26 mouse cellular contexts compared by ENCODE assay signal in the genomic region with DNA sequence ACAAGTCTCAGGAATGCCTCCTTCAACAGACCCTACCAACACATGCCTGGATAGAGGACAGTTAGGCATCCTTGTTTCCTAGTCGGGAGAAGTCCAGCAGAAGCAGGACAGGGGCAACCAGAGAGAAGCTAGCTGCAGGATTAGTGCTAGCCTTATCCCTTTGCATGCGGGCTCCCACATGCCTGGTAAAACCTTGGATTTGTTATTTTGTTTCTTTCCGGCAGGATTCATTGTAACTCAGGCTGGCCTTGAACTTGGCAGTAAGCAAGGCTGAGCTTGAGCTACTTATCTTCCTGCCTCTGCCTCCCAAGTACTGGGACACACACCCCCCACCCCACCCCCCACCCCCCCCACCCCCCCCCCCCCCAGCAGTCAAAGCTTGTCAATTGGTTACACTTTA. TPM values are rescaled to one million over a fixed set of nuclear protein-coding genes. Genes with fewer than 3 reads are reported as not detected.
A peak's percentile ranks its signal among the peaks of the same experiment; 100 is the strongest.
DNase-seq lines count a peak whose midpoint lies in the region; ATAC-seq and TF ChIP-seq lines count a peak whose summit lies in the region.
"Had no signal": no experiment of that assay in that cellular context is flagged by ENCODE, and none has a peak within 500 bp of the region (broad histone marks: within the 10 kb centered on the region; RNA-seq: fewer than 3 reads in every experiment).

No protein-coding gene starts in this region.

- H3K4me1 ChIP-seq in midbrain, embryonic 10.5 days: peaks cover 41% of the 10 kb centered on the region
- H3K4me1 ChIP-seq in midbrain, embryonic 15.5 days: peaks cover 31% of the 10 kb centered on the region
- peaks cover 14% of the 10 kb centered on the region for H3K4me1 ChIP-seq in testis, adult 2 months (ENCODE audit: control insufficient read depth, insufficient read depth, low read length)

- no peak for TF ChIP-seq CTCF in testis, adult 2 months (IDR thresholded peaks at IDR 0.05; ENCODE audit: control insufficient read depth, insufficient read depth, insufficient replicate concordance, low read depth, low read length)

- H3K4me3 ChIP-seq in midbrain, embryonic 10.5 days: peak overlapping the region; percentile 61; the same call in 1 of the 2 replicates
- no peak overlapping the region for H3K4me3 ChIP-seq in midbrain, embryonic 15.5 days
- no peak overlapping the region for H3K4me3 ChIP-seq in testis, adult 2 months (ENCODE audit: control insufficient read depth, low read depth, low read length)

- peak; percentile 40 for DNase-seq in adrenal gland, adult 2 months
- no peak for DNase-seq in adrenal gland, postnatal 25 days
- DNase-seq in midbrain, embryonic 10.5 days (ENCODE audit: low spot score): no peak
- DNase-seq in testis, postnatal 10 days (ENCODE audit: low spot score): no peak
- DNase-seq: adrenal gland, postnatal 10 days; adrenal gland, postnatal 36 days; B cell, adult 2 months; cerebellum, adult 11-12 months; cerebellum, adult 2 months; cerebellum, adult 9-10 months; cerebellum, postnatal 10 days; forebrain, postnatal 0 days had no signal

- ATAC-seq in midbrain, embryonic 15.5 days (replicated peaks): no peak
- ATAC-seq: activated CD4-positive, CD25-positive, alpha-beta regulatory T cell, adult 4 months; CD4-positive, CD25-positive, alpha-beta regulatory T cell, adult 4 months; forebrain, embryonic 13.5 days; forebrain, embryonic 15.5 days; forebrain, postnatal 0 days; Patski had no signal

- no peak for TF ChIP-seq POLR2A in testis, adult 2 months (IDR thresholded peaks at IDR 0.05; ENCODE audit: control insufficient read depth, low read depth, low read length)

- H3K36me3 ChIP-seq in midbrain, embryonic 10.5 days: no peaks in the 10 kb centered on the region
- no peaks in the 10 kb centered on the region for H3K36me3 ChIP-seq in midbrain, embryonic 15.5 days (replicated peaks)
- no peaks in the 10 kb centered on the region for H3K36me3 ChIP-seq in testis, adult 2 months (ENCODE audit: control insufficient read depth, insufficient read depth, low read length)
- H3K36me3 ChIP-seq: embryonic facial prominence, embryonic 10.5 days; embryonic facial prominence, embryonic 12.5 days; forebrain, embryonic 15.5 days had no signal

- no peaks in the 10 kb centered on the region for H3K9me3 ChIP-seq in midbrain, embryonic 10.5 days (replicated peaks)
- no peaks in the 10 kb centered on the region for H3K9me3 ChIP-seq in midbrain, embryonic 15.5 days
- H3K9me3 ChIP-seq: embryonic facial prominence, embryonic 10.5 days; embryonic facial prominence, embryonic 12.5 days; forebrain, embryonic 13.5 days; forebrain, embryonic 15.5 days had no signal

- peaks cover 100% of the 10 kb centered on the region for H3K27me3 ChIP-seq in midbrain, embryonic 10.5 days (ENCODE audit: low read depth, poor library complexity, severe bottlenecking)
- H3K27me3 ChIP-seq in midbrain, embryonic 15.5 days (replicated peaks): peaks cover 47% of the 10 kb centered on the region
- no peaks in the 10 kb centered on the region for H3K27me3 ChIP-seq in testis, adult 2 months (ENCODE audit: control insufficient read depth, insufficient read depth, low read length)

- 66% methylated on average over 3 of the region's 3 CpGs for WGBS in midbrain, embryonic 10.5 days
- WGBS in midbrain, embryonic 15.5 days: 60% methylated on average over 3 of the region's 3 CpGs

- no peak overlapping the region for H3K4me2 ChIP-seq in midbrain, embryonic 15.5 days

- no peak overlapping the region for H3K27ac ChIP-seq in midbrain, embryonic 10.5 days (replicated peaks)
- H3K27ac ChIP-seq in midbrain, embryonic 15.5 days: no peak overlapping the region
- peak overlapping the region; percentile 64 for H3K27ac ChIP-seq in testis, adult 2 months (ENCODE audit: control insufficient read depth, insufficient read depth, low read depth, low read length)
- H3K27ac ChIP-seq: embryonic facial prominence, embryonic 10.5 days; embryonic facial prominence, embryonic 12.5 days; forebrain, embryonic 13.5 days; forebrain, embryonic 15.5 days had no signal

- no peak overlapping the region for H3K9ac ChIP-seq in midbrain, embryonic 15.5 days
- H3K9ac ChIP-seq: embryonic facial prominence, embryonic 12.5 days; forebrain, embryonic 13.5 days had no signal

RNA-seq across cellular contexts. Expression of a gene that starts 15.8 kb away (rescaled TPM):
- 1 to 10 TPM; 2.3 to 9.4 TPM for total RNA-seq in adrenal gland, adult 2 months (2021)
- 13.8 and 25.5 TPM in 2 replicates for polyA plus RNA-seq in adrenal gland, adult 2 months (2012; rRNA removed)
- total RNA-seq in adrenal gland, postnatal 25 days (2021): 2.5 and 3.5 TPM in 2 replicates
- 0.02 and 0.06 TPM in 2 replicates for polyA plus RNA-seq in midbrain, embryonic 10.5 days (2016; fragmentation: Nextera tagmentation; extraction: Ambion mirVana)
- polyA plus RNA-seq in midbrain, embryonic 15.5 days (2015; fragmentation: Nextera tagmentation; extraction: Ambion mirVana): 0.21 and 0.26 TPM in 2 replicates
- 1.2 and 1.5 TPM in 2 replicates for polyA plus RNA-seq in testis, adult 2 months (2012; rRNA removed)
- polyA plus RNA-seq: activated CD4-positive, CD25-positive, alpha-beta regulatory T cell, adult 4 months; CD4-positive, CD25-positive, alpha-beta regulatory T cell, adult 4 months; embryonic facial prominence, embryonic 14.5 days; forebrain, embryonic 11.5 days; forebrain, embryonic 13.5 days; G1E; Patski had no signal

RNA-seq across cellular contexts. Expression of a gene that starts 25.6 kb away (rescaled TPM):
- 1,000 to 10,000 TPM; 1,196 to 1,476 TPM for total RNA-seq in adrenal gland, adult 2 months (2021)
- 2,178 and 2,420 TPM in 2 replicates for polyA plus RNA-seq in adrenal gland, adult 2 months (2012; rRNA removed)
- total RNA-seq in adrenal gland, postnatal 25 days (2021): 1,338 and 1,408 TPM in 2 replicates
- polyA plus RNA-seq in midbrain, embryonic 10.5 days (2016; fragmentation: Nextera tagmentation; extraction: Ambion mirVana): 16.7 and 19.8 TPM in 2 replicates
- polyA plus RNA-seq in midbrain, embryonic 15.5 days (2015; fragmentation: Nextera tagmentation; extraction: Ambion mirVana): 21.5 and 22.1 TPM in 2 replicates
- polyA plus RNA-seq in testis, adult 2 months (2012; rRNA removed): 28.0 and 30.7 TPM in 2 replicates

RNA-seq across cellular contexts. Expression of a gene that starts 46.2 kb away (rescaled TPM):
- 10 to 100 TPM; 56.7 to 76.5 TPM for total RNA-seq in adrenal gland, adult 2 months (2021)
- polyA plus RNA-seq in adrenal gland, adult 2 months (2012; rRNA removed): 87.7 and 93.1 TPM in 2 replicates
- 75.5 and 93.9 TPM in 2 replicates for total RNA-seq in adrenal gland, postnatal 25 days (2021)
- polyA plus RNA-seq in midbrain, embryonic 10.5 days (2016; fragmentation: Nextera tagmentation; extraction: Ambion mirVana): 0.22 and 0.37 TPM in 2 replicates
- polyA plus RNA-seq in midbrain, embryonic 15.5 days (2015; fragmentation: Nextera tagmentation; extraction: Ambion mirVana): 0.96 and 1.0 TPM in 2 replicates
- 6.4 and 7.0 TPM in 2 replicates for polyA plus RNA-seq in testis, adult 2 months (2012; rRNA removed)
- polyA plus RNA-seq: G1E had no signal

RNA-seq across cellular contexts. Expression of a gene that starts 55.7 kb away (rescaled TPM):
- total RNA-seq in adrenal gland, adult 2 months (2021): not detected
- polyA plus RNA-seq in adrenal gland, adult 2 months (2012; rRNA removed): 0.12 TPM in 1 of 2 replicates, not detected in the other
- total RNA-seq in adrenal gland, postnatal 25 days (2021): not detected in 2 replicates
- not detected in 2 replicates for polyA plus RNA-seq in midbrain, embryonic 10.5 days (2016; fragmentation: Nextera tagmentation; extraction: Ambion mirVana)
- 0.17 TPM in 1 of 2 replicates, not detected in the other for polyA plus RNA-seq in midbrain, embryonic 15.5 days (2015; fragmentation: Nextera tagmentation; extraction: Ambion mirVana)
- 8.5 and 8.9 TPM in 2 replicates for polyA plus RNA-seq in testis, adult 2 months (2012; rRNA removed)
- total RNA-seq: adrenal gland, adult 18-20 months; adrenal gland, postnatal 10 days; adrenal gland, postnatal 36 days; CH12.LX; forebrain, postnatal 0 days; G1E had no signal
- polyA plus RNA-seq: activated CD4-positive, CD25-positive, alpha-beta regulatory T cell, adult 4 months; CD4-positive, CD25-positive, alpha-beta regulatory T cell, adult 4 months; embryonic facial prominence, embryonic 10.5 days; embryonic facial prominence, embryonic 14.5 days; forebrain, embryonic 11.5 days; forebrain, embryonic 13.5 days; forebrain, embryonic 15.5 days; G1E; Patski had no signal

Comparison
In these comparisons a context has a peak if more than half of its experiments do, and no peak if none do; other contexts are left out.
1. RNA of a gene that starts 25.6 kb away (polyA plus RNA-seq): 2,178 to 2,420 TPM in adrenal gland, adult 2 months; 28.0 to 30.7 TPM in testis, adult 2 months, 21.5 to 22.1 TPM in midbrain, embryonic 15.5 days and 16.7 to 19.8 TPM in midbrain, embryonic 10.5 days; every median in the first group is over 10 times any median in the second.
2. RNA of a gene that starts 46.2 kb away (polyA plus RNA-seq): 87.7 to 93.1 TPM in adrenal gland, adult 2 months; 6.4 to 7.0 TPM in testis, adult 2 months, 0.96 to 1.0 TPM in midbrain, embryonic 15.5 days and 0.22 to 0.37 TPM in midbrain, embryonic 10.5 days; every median in the first group is over 10 times any median in the second.